Mouse (Mus musculus) hindbrain, embryonic 11.5 days (tissue): ENCODE results near the gene Tmprss9. TPM values are rescaled to one million over a fixed set of nuclear protein-coding genes. Genes with fewer than 3 reads are reported as not detected.
A peak's percentile ranks its signal among the peaks of the same experiment; 100 is the strongest.

Experiments
- ATAC-seq: fragments of 200-750 bp; cut with Nextera tagmentation; 2 replicates; pipeline ENCODE4 v1.8.0; 2017; ENCODE audit warnings: mild to moderate bottlenecking, moderate TSS enrichment, moderate library complexity; ENCODE audit not compliant: low FRiP score
- DNase-seq: peaks from one replicate; pipeline ENCODE4 v3.0.0-alpha.2; 2015; ENCODE audit warnings: low spot score
- H3K27ac ChIP-seq: fragments of 300-500 bp; sonication (generic); 2 replicates; pipeline ENCODE4 v1.5.1; 2014; ENCODE audit warnings: mild to moderate bottlenecking, low read depth, low read length
- H3K27me3 ChIP-seq: fragments of 300-500 bp; sonication (generic); 2 replicates; pipeline ENCODE4 v1.6.1; 2014; ENCODE audit warnings: mild to moderate bottlenecking, low read length, moderate library complexity, mixed read lengths; ENCODE audit not compliant: control insufficient read depth, insufficient read depth
- H3K36me3 ChIP-seq: fragments of 300-500 bp; sonication (generic); 2 replicates; pipeline ENCODE4 v1.6.1; 2014; ENCODE audit warnings: mild to moderate bottlenecking, low read length, moderate library complexity, mixed read lengths; ENCODE audit not compliant: control insufficient read depth, insufficient read depth
- H3K4me1 ChIP-seq: fragments of 300-500 bp; sonication (generic); replicated peaks from 2 replicates; pipeline ENCODE4 v1.6.1; 2014; ENCODE audit warnings: low read length, mixed read lengths; ENCODE audit not compliant: control insufficient read depth, insufficient read depth
- H3K4me2 ChIP-seq: fragments of 300-500 bp; sonication (generic); replicated peaks from 2 replicates; pipeline ENCODE4 v1.6.1; 2014; ENCODE audit warnings: mild to moderate bottlenecking, low read depth, low read length
- H3K4me3 ChIP-seq: fragments of 300-500 bp; sonication (generic); 2 replicates; pipeline ENCODE4 v1.5.1; 2014; ENCODE audit warnings: low read depth, low read length
- H3K9ac ChIP-seq: fragments of 300-500 bp; sonication (generic); 2 replicates; pipeline ENCODE4 v1.6.1; 2014; ENCODE audit warnings: low read depth, low read length
- H3K9me3 ChIP-seq: fragments of 300-500 bp; sonication (generic); 2 replicates; pipeline ENCODE4 v1.6.1; 2016; ENCODE audit warnings: low read length; ENCODE audit not compliant: control insufficient read depth
- WGBS: fragments of 180-500 bp; shearing (Covaris S2); extraction: QIAGEN DNeasy Blood & Tissue Kit; methylation state at CpG from one replicate; pipeline ENCODE4 v1.1.7; 2014; 5-methylcytosine and 5-hydroxymethylcytosine counted together
- polyA plus RNA-seq: library from polyadenylated mRNA; unstranded; fragments of >200 nt; fragmentation: Nextera tagmentation; extraction: Ambion mirVana; gene quantifications from 2 replicates; pipeline ENCODE4 v1.2.1, GENCODE M21; 2014

The Tmprss9 gene
- polyA plus RNA-seq, 1 experiment from 2014 or later, result 0.05 TPM

GRCm38 (mm10) chr10:80911354-80911753 lies 39.7 kb downstream of the Tmprss9 start:
- peaks cover 11% of the 10 kb centered on the region for H3K36me3 ChIP-seq
- no peak overlapping the region for H3K4me3 ChIP-seq
- no peaks in the 10 kb centered on the region for H3K9me3 ChIP-seq
- DNase-seq (no peak), ATAC-seq (no peak)
- 89% methylated on average over 4 of the region's 4 CpGs for WGBS
- no peaks in the 10 kb centered on the region for H3K4me1 ChIP-seq
- no peak overlapping the region for H3K4me2 ChIP-seq
- H3K9ac ChIP-seq, result no peak overlapping the region
- H3K27me3 ChIP-seq, result no peaks in the 10 kb centered on the region
- H3K27ac ChIP-seq, result no peak overlapping the region

- ATAC-seq, result no peak
- Histone ChIP-seq H3K4me2 (no peak overlapping the region), H3K4me1 (no peaks in the 10 kb centered on the region), H3K36me3 (peaks cover 11% of the 10 kb centered on the region), H3K27me3 (no peaks in the 10 kb centered on the region), H3K9ac (no peak overlapping the region), H3K4me3 (no peak overlapping the region), H3K27ac (no peak overlapping the region), H3K9me3 (no peaks in the 10 kb centered on the region)
- no peak for DNase-seq
Observed at GRCm38 (mm10) chr10:80911891-80912290, 40.2 kb downstream of the Tmprss9 start.

- 94% methylated on average over 7 of the region's 8 CpGs for WGBS
- no peak for ATAC-seq
- Histone ChIP-seq H3K4me3 (no peak overlapping the region), H3K9ac (no peak overlapping the region), H3K27me3 (no peaks in the 10 kb centered on the region), H3K9me3 (no peaks in the 10 kb centered on the region), H3K4me1 (no peaks in the 10 kb centered on the region), H3K36me3 (peaks cover 2% of the 10 kb centered on the region), H3K4me2 (no peak overlapping the region), H3K27ac (no peak overlapping the region)
- DNase-seq, result no peak
Observed at GRCm38 (mm10) chr10:80913364-80914011, 41.8 kb downstream of the Tmprss9 start.

GRCm38 (mm10) chr10:80914253-80914656 lies 42.6 kb downstream of the Tmprss9 start:
- H3K4me2 ChIP-seq, result no peak overlapping the region
- WGBS, result 87% methylated on average over 5 of the region's 5 CpGs
- H3K9ac ChIP-seq, result no peak overlapping the region
- DNase-seq (no peak), ATAC-seq (no peak)
- H3K4me3 ChIP-seq, result no peak overlapping the region
- H3K27ac ChIP-seq, result no peak overlapping the region
- H3K9me3 ChIP-seq, result no peaks in the 10 kb centered on the region
- H3K27me3 ChIP-seq, result no peaks in the 10 kb centered on the region
- H3K36me3 ChIP-seq, result peaks cover 2% of the 10 kb centered on the region
- no peaks in the 10 kb centered on the region for H3K4me1 ChIP-seq

- H3K27ac ChIP-seq, result no peak overlapping the region
- H3K36me3 ChIP-seq, result no peaks in the 10 kb centered on the region; the same call in 1 of the 2 replicates
- no peaks in the 10 kb centered on the region for H3K27me3 ChIP-seq
- no peaks in the 10 kb centered on the region for H3K4me1 ChIP-seq
- WGBS, result 85% methylated on average over 2 of the region's 2 CpGs
- H3K4me3 ChIP-seq, result no peak overlapping the region
- ATAC-seq (no peak), DNase-seq (no peak)
- no peaks in the 10 kb centered on the region for H3K9me3 ChIP-seq
- H3K4me2 ChIP-seq, result no peak overlapping the region
- no peak overlapping the region for H3K9ac ChIP-seq
Observed at GRCm38 (mm10) chr10:80915260-80915659, 43.6 kb downstream of the Tmprss9 start.

- Histone ChIP-seq H3K9ac (no peak overlapping the region), H3K27ac (no peak overlapping the region), H3K4me2 (no peak overlapping the region), H3K4me1 (no peaks in the 10 kb centered on the region), H3K4me3 (no peak overlapping the region), H3K9me3 (no peaks in the 10 kb centered on the region), H3K36me3 (no peaks in the 10 kb centered on the region; the same call in 1 of the 2 replicates), H3K27me3 (no peaks in the 10 kb centered on the region)
- DNase-seq (no peak), ATAC-seq (no peak)
- WGBS, result 98% methylated on average over 4 of the region's 4 CpGs
Observed at GRCm38 (mm10) chr10:80915736-80916135, 44.1 kb downstream of the Tmprss9 start.

GRCm38 (mm10) chr10:80917336-80917778 lies 45.7 kb downstream of the Tmprss9 start:
- ATAC-seq, result peak; percentile 57
- Histone ChIP-seq H3K27ac (no peak overlapping the region), H3K4me2 (peak overlapping the region; percentile 94), H3K9me3 (no peaks in the 10 kb centered on the region), H3K4me3 (peak overlapping the region; percentile 90), H3K4me1 (no peaks in the 10 kb centered on the region), H3K36me3 (no peaks in the 10 kb centered on the region; the same call in 1 of the 2 replicates), H3K9ac (peak overlapping the region; percentile 91), H3K27me3 (no peaks in the 10 kb centered on the region)
- WGBS, result 3% methylated on average over 15 of the region's 15 CpGs
- DNase-seq, result no peak

GRCm38 (mm10) chr10:80917779-80918434 lies 46.3 kb downstream of the Tmprss9 start, which contains the start of gene Lmnb2:
Gene Lmnb2, minus strand, starts transcription at chr10:80918245.
- ATAC-seq, result peak; percentile 70
- H3K4me1 ChIP-seq, result no peaks in the 10 kb centered on the region

More at GRCm38 (mm10) chr10:80917779-80918434, 46.3 kb downstream of the Tmprss9 start, which contains the start of gene Lmnb2:
- Histone ChIP-seq H3K4me2 (peak within 1 kb of the TSS; percentile 94), H3K27ac (peak within 1 kb of the TSS; percentile 56; the same call in 1 of the 2 replicates), H3K4me3 (peak within 1 kb of the TSS; percentile 90), H3K36me3 (no peaks in the 10 kb centered on the region; the same call in 1 of the 2 replicates), H3K9ac (peak within 1 kb of the TSS; percentile 91), H3K9me3 (no peaks in the 10 kb centered on the region), H3K27me3 (no peaks in the 10 kb centered on the region)
- peak; percentile 85 for DNase-seq
- WGBS, result under 1% methylated on average over 52 of the region's 61 CpGs
